Mouse (Mus musculus) stomach, postnatal 0 days (tissue): ENCODE results near the gene Col9a1. TPM values are rescaled to one million over a fixed set of nuclear protein-coding genes. Genes with fewer than 3 reads are reported as not detected.

Experiments
- ATAC-seq: fragments of 200-750 bp; cut with Nextera tagmentation; 2 replicates; pipeline ENCODE4 v1.8.0; 2017; ENCODE audit not compliant: low FRiP score, low TSS enrichment
- DNase-seq: peaks from one replicate; pipeline ENCODE4 v3.0.0-alpha.2; 2016; ENCODE audit warnings: low spot score
- H3K27ac ChIP-seq: fragments of 300-500 bp; sonication (generic); replicated peaks from 2 replicates; pipeline ENCODE4 v1.5.1; 2014; ENCODE audit warnings: mild to moderate bottlenecking, control low read depth
- H3K27me3 ChIP-seq: fragments of 300-500 bp; sonication (generic); 2 replicates; pipeline ENCODE4 v1.6.1; 2014; ENCODE audit warnings: low read length; ENCODE audit not compliant: control insufficient read depth, insufficient read depth
- H3K36me3 ChIP-seq: fragments of 300-500 bp; sonication (generic); 2 replicates; pipeline ENCODE4 v1.6.1; 2014; ENCODE audit warnings: low read length, mixed read lengths; ENCODE audit not compliant: control insufficient read depth, insufficient read depth
- H3K4me1 ChIP-seq: fragments of 300-500 bp; sonication (generic); replicated peaks from 2 replicates; pipeline ENCODE4 v1.6.1; 2014; ENCODE audit warnings: antibody characterized with exemption; ENCODE audit not compliant: control insufficient read depth, insufficient read depth
- H3K4me2 ChIP-seq: fragments of 300-500 bp; sonication (generic); replicated peaks from 2 replicates; pipeline ENCODE4 v1.6.1; 2014; ENCODE audit warnings: low read depth, mild to moderate bottlenecking, control low read depth, moderate library complexity
- H3K4me3 ChIP-seq: fragments of 300-500 bp; sonication (generic); 2 replicates; pipeline ENCODE4 v1.5.1; 2014; ENCODE audit warnings: low read depth, low read length, control low read depth
- H3K9ac ChIP-seq: fragments of 300-500 bp; sonication (generic); 2 replicates; pipeline ENCODE4 v1.6.1; 2014; ENCODE audit warnings: mild to moderate bottlenecking, low read length, control low read depth, mixed read lengths
- H3K9me3 ChIP-seq: fragments of 300-500 bp; sonication (generic); 2 replicates; pipeline ENCODE4 v1.6.1; 2016; ENCODE audit warnings: low read length; ENCODE audit not compliant: control insufficient read depth
- CTCF ChIP-seq: IDR thresholded peaks from 2 replicates; pipeline ENCODE4 v1.5.1; 2016; ENCODE audit warnings: antibody characterized with exemption, low read depth, mild to moderate bottlenecking, moderate library complexity
- EP300 ChIP-seq: optimal IDR thresholded peaks from 2 replicates; pipeline ENCODE3; 2016; ENCODE audit warnings: antibody characterized with exemption
- WGBS: fragments of 180-500 bp; shearing (Covaris S2); extraction: QIAGEN DNeasy Blood & Tissue Kit; methylation state at CpG from one replicate; pipeline ENCODE4 v1.1.7; 2014; 5-methylcytosine and 5-hydroxymethylcytosine counted together
- polyA plus RNA-seq: library from polyadenylated mRNA; unstranded; fragments of >200 nt; fragmentation: Nextera tagmentation; extraction: Ambion mirVana; gene quantifications from 2 replicates; pipeline ENCODE4 v1.2.1, GENCODE M21; 2015

The Col9a1 gene
- polyA plus RNA-seq, 1 experiment from 2014 or later, result 0.32 TPM

- H3K36me3 ChIP-seq, result no peaks in the 10 kb centered on the region
- TF ChIP-seq EP300 (no peak), CTCF (no peak)
- H3K4me2 ChIP-seq, result no peak overlapping the region
- no peak overlapping the region for H3K9ac ChIP-seq
- no peak overlapping the region for H3K4me3 ChIP-seq
- WGBS, result 75% methylated on average over 3 of the region's 3 CpGs
- H3K9me3 ChIP-seq, result no peaks in the 10 kb centered on the region
- DNase-seq, result no peak
- H3K4me1 ChIP-seq, result no peaks in the 10 kb centered on the region
- no peaks in the 10 kb centered on the region for H3K27me3 ChIP-seq
- ATAC-seq, result no peak
- H3K27ac ChIP-seq, result no peak overlapping the region
These were observed 54.3 kb downstream of the Col9a1 start for GRCm38 (mm10) chr1:24231504-24232270.

- DNase-seq (no peak), ATAC-seq (no peak)
- H3K27ac ChIP-seq, result no peak overlapping the region
- H3K27me3 ChIP-seq, result no peaks in the 10 kb centered on the region
- H3K36me3 ChIP-seq, result no peaks in the 10 kb centered on the region
- H3K4me2 ChIP-seq, result no peak overlapping the region
- no peaks in the 10 kb centered on the region for H3K9me3 ChIP-seq
- H3K4me1 ChIP-seq, result no peaks in the 10 kb centered on the region
- 33% methylated on average over 1 of the region's 1 CpGs for WGBS
- H3K4me3 ChIP-seq, result no peak overlapping the region
- H3K9ac ChIP-seq, result no peak overlapping the region
- TF ChIP-seq EP300 (no peak), CTCF (no peak)
These were observed 58.9 kb downstream of the Col9a1 start for GRCm38 (mm10) chr1:24236330-24236729.

- Histone ChIP-seq H3K27me3 (no peaks in the 10 kb centered on the region), H3K9me3 (no peaks in the 10 kb centered on the region), H3K4me1 (no peaks in the 10 kb centered on the region), H3K4me2 (no peak overlapping the region), H3K4me3 (no peak overlapping the region), H3K27ac (no peak overlapping the region), H3K36me3 (no peaks in the 10 kb centered on the region), H3K9ac (no peak overlapping the region)
- no peak for TF ChIP-seq EP300
- TF ChIP-seq CTCF, result no peak
- 83% methylated on average over 8 of the region's 8 CpGs for WGBS
- DNase-seq (no peak), ATAC-seq (no peak)
These were observed 62.8 kb downstream of the Col9a1 start for GRCm38 (mm10) chr1:24240039-24240691.

GRCm38 (mm10) chr1:24244931-24245330 lies 67.5 kb downstream of the Col9a1 start:
- Histone ChIP-seq H3K27ac (no peak overlapping the region), H3K36me3 (no peaks in the 10 kb centered on the region), H3K9ac (no peak overlapping the region), H3K27me3 (no peaks in the 10 kb centered on the region), H3K4me3 (no peak overlapping the region), H3K4me1 (no peaks in the 10 kb centered on the region), H3K9me3 (no peaks in the 10 kb centered on the region), H3K4me2 (no peak overlapping the region)
- DNase-seq (no peak), ATAC-seq (no peak)
- TF ChIP-seq EP300, result no peak
- 63% methylated on average over 10 of the region's 10 CpGs for WGBS

- H3K27ac ChIP-seq, result no peak overlapping the region
- 73% methylated on average over 13 of the region's 13 CpGs for WGBS
- H3K4me2 ChIP-seq, result no peak overlapping the region
- no peaks in the 10 kb centered on the region for H3K36me3 ChIP-seq
- no peaks in the 10 kb centered on the region for H3K9me3 ChIP-seq
- TF ChIP-seq EP300 (no peak), CTCF (no peak)
- ATAC-seq (no peak), DNase-seq (no peak)
- no peaks in the 10 kb centered on the region for H3K4me1 ChIP-seq
- H3K4me3 ChIP-seq, result no peak overlapping the region
- no peaks in the 10 kb centered on the region for H3K27me3 ChIP-seq
- H3K9ac ChIP-seq, result no peak overlapping the region
These were observed 68.4 kb downstream of the Col9a1 start for GRCm38 (mm10) chr1:24245700-24246375.
